Mouse (Mus musculus) MEL (cell line): ENCODE data around the gene Grin2b.

Source experiments
- ELF1 ChIP-seq: IDR thresholded peaks from 2 replicates; pipeline ENCODE4 v1.6.1; 2014; ENCODE audit warnings: low read depth, mild to moderate bottlenecking, inconsistent platforms, low read length, improper control_type of control experiment, moderate library complexity
- MEF2A ChIP-seq: IDR thresholded peaks from 2 replicates; pipeline ENCODE4 v1.6.1; 2014; ENCODE audit warnings: low read depth, mild to moderate bottlenecking, inconsistent platforms, low read length, improper control_type of control experiment; ENCODE audit not compliant: poor library complexity, insufficient replicate concordance, severe bottlenecking; ENCODE audit errors: extremely low read depth
- POLR2A ChIP-seq, 2 experiments: IDR thresholded peaks; 2 replicates each; pipeline ENCODE4 v1.6.1; 2011 to 2012; ENCODE audit warnings: low read length in 2 of 2, mild to moderate bottlenecking in 2 of 2, control low read depth in 1 of 2, improper control_type of control experiment in 1 of 2, low read depth in 1 of 2, moderate library complexity in 1 of 2; ENCODE audit not compliant: control insufficient read depth in 1 of 2, insufficient read depth in 1 of 2, poor library complexity in 1 of 2

GRCm38 (mm10) chr6:136178066-136178465 is 4.8 kb upstream of the Grin2b start:
- TF ChIP-seq MEF2A (no peak), ELF1 (no peak), POLR2A (IDR thresholded peaks at IDR 0.05; ENCODE audit: control insufficient read depth in 1 of 2, insufficient read depth in 1 of 2, low read depth in 1 of 2, low read length in 2 of 2, poor library complexity in 1 of 2) (no peak)
